Comparison of ENCODE assay signal across 8 mouse cellular contexts in genomic region chr13:24761403-24762227, GRCm38 (mm10). TPM values are rescaled to one million over a fixed set of nuclear protein-coding genes. Genes with fewer than 3 reads are reported as not detected.
A peak's percentile ranks its signal among the peaks of the same experiment; 100 is the strongest.
DNase-seq lines count a peak whose midpoint lies in the region; ATAC-seq and TF ChIP-seq lines count a peak whose summit lies in the region.

Gene Gmnn (minus strand): TSS chr13:24761923.

- H3K36me3 ChIP-seq in forebrain, embryonic 15.5 days = 0 out of 2 replicates have a peak, but pooled peaks cover 2% of the 10 kb centered on the region

- peak within 1 kb of the TSS; percentile 64 for H3K9ac ChIP-seq in forebrain, embryonic 15.5 days (replicated peaks)

- H3K4me2 ChIP-seq in forebrain, embryonic 15.5 days (replicated peaks) = peak within 1 kb of the TSS; percentile 72

- peak; percentile 97 for ATAC-seq in forebrain, embryonic 15.5 days (replicated peaks)
- ATAC-seq in neutrophil, adult 5-6 weeks (ENCODE audit: extremely low read depth, insufficient number of reproducible peaks, low FRiP score, poor library complexity, severe bottlenecking) = peak; percentile 86

- H3K27ac ChIP-seq in forebrain, embryonic 15.5 days (replicated peaks) = peak within 1 kb of the TSS; percentile 82

- DNase-seq in ES-CJ7 (ENCODE audit: low read depth, low spot score) = peak; percentile 95
- DNase-seq in cerebellum, adult 11 months = peak; percentile 80
- peak; percentile 78 for DNase-seq in heart, postnatal 25 days (ENCODE audit: low spot score)
- peak; percentile 77 to 79 for DNase-seq in layer of hippocampus, adult 18-20 months (ENCODE audit: low spot score in 2 of 2)
- DNase-seq in lung, adult 2 months = peak; percentile 87
- peak; percentile 89 to 91 for DNase-seq in thymus, adult 18-20 months

- WGBS in forebrain, embryonic 15.5 days = under 1% methylated on average over 78 of the region's 79 CpGs
- WGBS in lung, adult 2 months = under 1% methylated on average over 79 of the region's 79 CpGs

- intact Hi-C loops in heart, postnatal 25 days (cut with DNase I) = no loop called here

- peak within 1 kb of the TSS; percentile 94 for H3K4me3 ChIP-seq in forebrain, embryonic 15.5 days
- H3K4me3 ChIP-seq in lung, adult 2 months (replicated peaks; ENCODE audit: extremely low read depth, low read depth, low read length) = peak within 1 kb of the TSS; percentile 96

- peak; percentile 55; the same call in 1 of the 2 replicates for TF ChIP-seq POLR2A in lung, adult 2 months (IDR thresholded peaks at IDR 0.05; ENCODE audit: borderline replicate concordance, extremely low read depth, low read depth, low read length)

- no peaks in the 10 kb centered on the region for H3K9me3 ChIP-seq in forebrain, embryonic 15.5 days

- H3K4me1 ChIP-seq in forebrain, embryonic 15.5 days = peaks cover 11% of the 10 kb centered on the region; the same call in 1 of the 2 replicates
- no peaks in the 10 kb centered on the region; the same call in 1 of the 2 replicates for H3K4me1 ChIP-seq in lung, adult 2 months (ENCODE audit: control insufficient read depth, insufficient read depth, low read length)

- no peak for TF ChIP-seq CTCF in lung, adult 2 months (IDR thresholded peaks at IDR 0.05; ENCODE audit: insufficient read depth, low read length)

- H3K27me3 ChIP-seq in forebrain, embryonic 15.5 days = no peaks in the 10 kb centered on the region

RNA-seq across cellular contexts. Expression of gene Gmnn, which starts in this region (rescaled TPM):
- polyA plus RNA-seq in forebrain, embryonic 15.5 days (2015; fragmentation: Nextera tagmentation; extraction: Ambion mirVana) = 41.1 and 50.3 TPM in 2 replicates
- 10 to 100 TPM; 38.7 to 42.9 TPM for total RNA-seq in heart, postnatal 25 days (2021)
- 1 to 10 TPM; 2.2 to 3.0 TPM for total RNA-seq in layer of hippocampus, adult 18-20 months (2021)
- 2.2 and 3.2 TPM in 2 replicates for polyA plus RNA-seq in lung, adult 2 months (2012; rRNA removed)
- 10.3 and 12.3 TPM in 2 replicates for total RNA-seq in neutrophil, adult 5-6 weeks (2017)

Comparison
In these comparisons a context has a peak if more than half of its experiments do, and no peak if none do; other contexts are left out.
1. Peak in every context shown above with its lines: DNase-seq, ATAC-seq, H3K4me3 ChIP-seq and H3K27ac ChIP-seq.